Mouse (Mus musculus): ENCODE measurements at regions not wholly inside any gene's neighbourhood (a gene's known extent, or its start where the extent isn't known, plus 50 kb on each side); places are given as distances from the start of the nearest gene placed in this dataset.

- DNase-seq (ENCODE audit: low spot score) = no peak
Measured at GRCm38 (mm10) chr12:52368034-52368433, 135.7 kb upstream of the Arhgap5 start.

- DNase-seq (ENCODE audit: low spot score) = no peak
Measured at GRCm38 (mm10) chr12:52368466-52368865, 135.3 kb upstream of the Arhgap5 start.

- DNase-seq (ENCODE audit: low spot score) = no peak
Measured at GRCm38 (mm10) chr12:52370153-52370710, 133.5 kb upstream of the Arhgap5 start.

- no peak for DNase-seq (ENCODE audit: low spot score)
Measured at GRCm38 (mm10) chr12:52375116-52375515, 128.7 kb upstream of the Arhgap5 start.

DNA sequence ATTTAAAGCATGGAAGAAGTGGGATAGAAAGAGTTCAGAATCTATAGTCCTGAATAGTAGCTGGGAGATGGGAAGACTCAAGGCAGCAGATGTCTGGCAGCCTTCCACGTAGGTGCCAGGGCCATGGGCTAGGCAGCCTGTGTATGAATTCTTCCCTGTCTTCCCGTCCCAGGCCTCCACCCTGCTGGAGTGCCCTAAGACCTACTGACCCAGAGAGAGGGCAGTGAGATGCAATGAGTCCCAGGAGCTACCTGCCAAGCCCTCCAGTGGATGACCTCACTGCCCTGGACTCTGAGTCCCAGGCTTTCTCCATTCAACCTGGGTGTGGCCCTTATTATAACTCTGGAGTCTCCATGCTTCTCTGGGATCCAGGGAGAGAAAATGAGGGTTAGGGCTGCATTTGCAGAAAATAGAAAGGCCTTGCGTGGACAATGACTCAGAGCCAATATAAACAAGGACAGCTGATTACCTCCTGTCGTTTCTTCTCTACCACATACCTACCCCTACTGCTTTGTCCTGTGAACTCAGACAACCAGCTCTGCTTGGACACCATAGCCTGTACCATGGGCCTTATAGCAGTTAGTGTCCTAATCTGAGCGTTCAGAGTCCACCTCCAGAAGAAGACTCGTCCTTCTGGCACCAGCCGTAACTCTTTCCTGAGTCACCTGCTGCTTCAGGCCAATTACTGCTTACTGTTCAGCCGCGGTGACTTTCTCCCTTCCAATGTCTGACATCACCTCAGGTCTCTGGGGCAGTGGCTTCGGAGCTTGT is 126.9 kb upstream of the Arhgap5 start:
- no peak for DNase-seq (ENCODE audit: low spot score)

DNA sequence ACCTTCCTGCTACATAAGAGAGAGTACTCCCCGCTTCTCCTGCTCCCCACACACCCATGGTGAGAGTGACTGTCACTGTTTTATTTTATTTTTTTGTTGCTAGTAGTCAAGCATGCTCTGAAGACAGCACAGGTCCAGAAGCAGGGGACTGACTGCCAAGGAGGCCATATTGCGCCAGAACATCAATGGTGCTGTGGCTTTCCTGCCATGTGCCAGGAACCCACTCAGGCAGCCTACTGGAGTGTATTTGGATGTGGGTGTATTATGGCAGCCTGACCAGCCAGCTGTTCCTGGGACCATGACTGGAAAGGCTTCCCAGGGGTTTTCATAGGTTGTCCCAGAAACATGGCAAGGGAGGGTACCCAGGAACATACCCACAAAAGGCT is 126.3 kb upstream of the Arhgap5 start:
- no peak for DNase-seq (ENCODE audit: low spot score)

- DNase-seq (ENCODE audit: low spot score) = no peak
Measured at GRCm38 (mm10) chr12:52379245-52379644, 124.5 kb upstream of the Arhgap5 start.

DNA sequence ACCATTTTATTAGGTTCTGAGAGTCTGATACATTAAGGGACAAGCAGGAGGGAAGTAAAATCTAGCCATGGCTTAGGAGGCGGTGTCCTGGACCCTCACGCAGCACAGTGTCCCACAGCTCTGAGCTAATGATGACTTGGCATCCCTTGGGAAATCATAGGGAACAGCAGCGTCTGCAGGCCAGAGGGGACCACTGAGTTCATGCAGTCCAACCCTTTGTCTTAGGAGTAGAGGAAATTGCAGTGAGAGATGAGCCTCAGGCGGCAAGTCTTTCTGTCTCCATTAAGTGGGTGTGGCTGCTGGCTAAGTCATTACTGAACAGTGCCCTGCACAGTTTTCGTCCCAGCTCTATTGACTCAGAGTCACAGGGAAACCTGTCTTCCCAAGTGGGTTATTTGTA is 123.8 kb upstream of the Arhgap5 start:
- DNase-seq (ENCODE audit: low spot score) = no peak

DNA sequence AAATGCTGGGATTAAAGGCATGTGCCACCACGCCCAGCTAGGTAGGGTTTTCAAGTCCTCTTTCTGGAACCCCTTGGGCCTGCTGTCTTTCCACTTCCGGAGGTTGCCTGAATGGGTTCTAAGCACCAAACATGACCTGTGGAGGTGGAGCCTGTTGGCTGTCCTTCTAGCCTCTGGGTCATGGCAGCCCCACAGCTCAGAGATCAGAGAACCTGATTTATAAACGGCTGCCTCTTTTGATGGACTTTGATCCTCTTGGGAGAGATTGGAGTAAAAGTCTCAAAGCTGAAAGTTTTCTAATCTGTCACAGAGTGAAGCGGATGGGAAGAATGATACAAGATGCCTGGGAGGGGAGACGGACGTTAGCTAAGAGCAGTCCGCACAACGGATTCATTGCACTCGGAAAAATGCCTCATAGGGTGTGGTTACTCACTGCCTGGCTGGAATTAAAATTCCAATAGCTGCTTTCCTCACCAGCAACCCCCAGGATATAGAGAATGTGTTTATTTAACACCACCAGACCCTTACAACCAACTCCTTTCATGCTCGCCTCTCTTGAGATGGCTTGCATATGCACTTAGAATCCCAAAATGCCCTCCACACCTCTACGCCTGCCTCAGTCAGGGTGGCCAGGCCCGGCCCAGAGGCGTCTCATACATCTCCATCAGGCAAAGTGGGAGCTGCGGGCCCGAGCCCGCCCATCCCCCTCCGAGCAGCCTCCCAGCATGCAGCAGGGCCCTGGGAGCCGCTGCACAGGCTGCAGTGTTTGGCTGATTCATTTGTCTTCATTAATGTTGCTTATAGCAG is 122.4 kb upstream of the Arhgap5 start:
- DNase-seq (ENCODE audit: low spot score) = no peak

- no peak for DNase-seq (ENCODE audit: low spot score)
Measured at GRCm38 (mm10) chr12:52381968-52382325, 121.8 kb upstream of the Arhgap5 start.

DNA sequence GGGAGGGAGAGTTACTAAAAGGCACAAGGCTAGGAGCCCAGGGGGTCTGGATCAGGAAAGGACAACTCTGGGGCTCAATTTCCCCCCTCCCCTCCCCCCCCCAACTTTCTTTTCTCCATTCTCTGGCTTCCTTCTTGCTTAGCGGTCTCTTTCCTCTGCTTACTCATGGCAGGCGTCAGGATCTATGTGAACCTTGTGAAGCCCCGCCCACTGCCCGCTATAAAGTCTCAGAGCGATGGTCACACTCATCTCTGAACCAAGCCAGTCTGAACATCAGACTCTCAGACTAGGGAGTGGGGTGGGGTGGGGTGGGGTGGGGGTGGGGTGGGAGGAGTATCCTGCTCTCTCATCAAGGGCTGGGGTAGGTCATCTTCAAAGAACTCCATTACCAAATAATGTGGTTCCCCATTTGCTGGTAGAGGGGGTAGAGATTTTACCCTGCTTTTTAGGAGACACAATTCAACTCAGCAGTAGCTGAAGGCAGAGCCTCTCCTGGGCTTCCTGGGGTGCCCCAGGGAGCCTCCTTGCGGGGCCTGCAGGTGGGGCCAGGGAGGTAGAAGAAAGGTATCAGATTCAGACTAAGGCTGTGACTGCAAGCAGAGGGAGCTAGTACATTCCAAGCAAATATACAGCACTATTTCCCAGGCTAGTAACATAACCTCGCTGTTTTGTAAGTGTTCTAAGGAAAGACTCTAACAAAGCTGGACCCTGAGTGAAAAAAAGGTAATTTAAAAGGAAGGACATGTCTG is 120.8 kb upstream of the Arhgap5 start:
- no peak for DNase-seq (ENCODE audit: low spot score)

GRCm38 (mm10) chr12:52389552-52389951 is 114.2 kb upstream of the Arhgap5 start:
- DNase-seq (ENCODE audit: low spot score) = no peak

GRCm38 (mm10) chr12:52390242-52390641 is 113.5 kb upstream of the Arhgap5 start:
- no peak for DNase-seq (ENCODE audit: low spot score)

DNA sequence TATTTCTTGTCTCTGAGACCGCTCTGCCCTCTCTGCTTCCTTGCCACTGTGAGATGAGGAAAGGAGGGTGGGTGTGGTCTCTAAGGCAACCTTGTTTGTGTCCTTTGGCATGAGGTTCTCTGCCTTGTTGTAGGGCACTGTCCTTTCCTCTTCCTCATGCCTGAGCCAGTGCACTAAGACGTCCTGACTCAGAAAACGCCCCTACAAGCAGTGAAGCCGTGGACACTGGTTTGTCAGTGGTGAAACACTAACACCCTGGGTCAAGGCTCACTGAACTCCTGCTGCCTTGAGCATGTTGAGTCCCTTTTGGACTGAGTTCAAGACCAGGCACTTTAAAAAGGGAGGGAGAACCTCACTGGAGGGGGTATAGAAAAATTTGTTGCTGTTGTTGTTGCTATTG is 111.1 kb upstream of the Arhgap5 start:
- DNase-seq (ENCODE audit: low spot score) = peak; percentile 12

DNA sequence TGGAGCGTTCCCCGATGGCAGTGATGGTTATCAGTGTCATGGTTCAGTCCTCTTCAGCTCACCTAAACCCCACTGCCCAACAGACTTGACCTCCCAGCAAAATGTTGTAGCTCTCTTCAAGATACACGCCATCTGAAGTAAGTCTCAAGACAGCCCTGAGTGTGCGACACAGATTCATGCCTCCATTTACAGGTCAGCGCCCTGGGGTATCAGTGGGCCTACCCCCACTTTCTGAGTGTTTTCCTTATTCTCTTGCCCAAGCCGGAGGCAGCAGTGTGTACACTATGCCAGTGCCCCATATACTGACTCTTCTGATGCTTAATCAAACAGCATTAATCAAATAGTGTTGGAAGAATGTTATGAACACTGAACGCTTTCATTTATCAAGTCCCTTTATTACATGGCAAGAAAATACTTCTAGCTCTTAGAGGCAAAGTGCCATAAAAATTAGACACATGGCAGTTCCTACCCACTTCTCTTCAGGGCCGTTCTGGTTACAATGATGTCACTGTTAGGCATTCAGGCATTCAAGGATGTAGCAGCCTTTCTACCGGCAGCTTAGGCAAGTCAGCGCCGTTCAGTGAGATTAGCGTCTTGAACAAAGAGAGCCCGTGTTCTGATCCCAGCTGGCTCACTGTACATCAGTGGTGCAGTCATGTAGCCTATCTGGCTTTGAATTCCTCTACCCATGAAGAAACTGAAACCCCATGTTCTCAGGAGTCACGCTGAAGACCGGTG is 109.6 kb upstream of the Arhgap5 start:
- DNase-seq (ENCODE audit: low spot score) = no peak

DNA sequence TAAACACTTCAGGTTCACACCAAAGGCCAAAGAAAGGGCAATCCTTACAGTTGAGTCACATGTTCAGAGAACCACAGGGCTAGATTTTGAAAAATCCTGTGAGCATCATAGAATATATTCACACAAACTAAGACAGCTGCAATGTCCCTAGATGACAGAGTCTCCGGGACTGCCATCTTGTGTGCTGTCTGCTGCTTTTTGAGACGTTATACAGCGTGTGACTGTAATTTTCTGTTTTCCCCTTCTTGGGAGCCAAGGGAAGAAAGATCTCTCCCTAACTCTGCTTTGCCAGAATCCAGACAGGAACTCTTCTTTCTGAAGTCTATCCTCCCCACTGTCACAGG is 109.1 kb upstream of the Arhgap5 start:
- DNase-seq (ENCODE audit: low spot score) = no peak

DNA sequence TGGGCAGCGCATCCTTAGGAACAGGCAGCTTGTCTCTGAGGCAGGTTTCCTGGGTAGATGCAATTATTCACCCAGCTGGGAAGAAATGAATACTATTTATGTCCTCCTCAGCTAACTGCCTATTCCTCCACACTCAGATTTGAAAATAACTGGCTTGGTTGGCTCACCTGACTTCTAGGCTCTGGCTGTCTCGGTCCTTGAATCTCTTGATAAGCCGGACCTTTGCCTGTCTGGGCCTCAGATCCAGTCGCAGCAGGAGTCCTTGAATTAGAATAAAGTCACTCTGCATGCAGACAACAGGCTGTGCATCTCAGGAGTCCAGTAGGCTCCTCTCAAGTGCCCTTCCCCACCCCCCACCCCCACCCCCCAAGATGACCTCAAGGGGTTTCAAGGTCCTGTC is 108.7 kb upstream of the Arhgap5 start:
- DNase-seq (ENCODE audit: low spot score) = no peak

DNA sequence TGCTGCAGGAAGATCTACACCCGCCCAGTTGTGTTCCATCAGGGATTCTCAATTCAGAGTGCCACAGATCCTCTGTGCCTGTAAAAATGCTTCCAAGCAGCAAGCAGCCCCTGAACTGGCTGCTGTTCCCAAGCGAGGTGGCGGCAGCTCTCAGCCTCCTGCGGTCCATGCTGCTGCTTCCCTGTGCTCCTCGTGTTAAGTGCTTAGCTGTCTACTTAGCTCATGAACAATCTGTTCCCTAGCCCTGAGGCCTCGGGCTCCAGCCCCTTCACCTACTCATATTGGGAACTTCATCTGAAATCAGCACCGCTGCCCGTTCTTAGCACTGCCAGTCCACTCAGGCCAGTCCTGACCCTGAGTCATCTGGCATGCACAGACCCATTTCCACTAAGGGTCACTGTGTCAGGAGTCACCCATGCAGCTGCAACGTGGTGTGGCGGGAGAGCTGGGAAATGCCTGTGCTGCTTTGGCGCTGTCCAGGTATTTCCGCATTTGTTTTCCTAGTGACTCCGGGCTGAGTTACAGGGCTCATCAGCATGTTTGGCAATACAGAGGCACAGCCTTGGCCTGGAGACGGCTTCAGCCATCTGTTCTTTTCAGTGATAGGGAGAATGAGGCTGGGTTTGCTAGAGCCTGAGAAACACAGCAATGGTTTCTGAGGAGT is 107.5 kb upstream of the Arhgap5 start:
- DNase-seq (ENCODE audit: low spot score) = peak; percentile 40

DNA sequence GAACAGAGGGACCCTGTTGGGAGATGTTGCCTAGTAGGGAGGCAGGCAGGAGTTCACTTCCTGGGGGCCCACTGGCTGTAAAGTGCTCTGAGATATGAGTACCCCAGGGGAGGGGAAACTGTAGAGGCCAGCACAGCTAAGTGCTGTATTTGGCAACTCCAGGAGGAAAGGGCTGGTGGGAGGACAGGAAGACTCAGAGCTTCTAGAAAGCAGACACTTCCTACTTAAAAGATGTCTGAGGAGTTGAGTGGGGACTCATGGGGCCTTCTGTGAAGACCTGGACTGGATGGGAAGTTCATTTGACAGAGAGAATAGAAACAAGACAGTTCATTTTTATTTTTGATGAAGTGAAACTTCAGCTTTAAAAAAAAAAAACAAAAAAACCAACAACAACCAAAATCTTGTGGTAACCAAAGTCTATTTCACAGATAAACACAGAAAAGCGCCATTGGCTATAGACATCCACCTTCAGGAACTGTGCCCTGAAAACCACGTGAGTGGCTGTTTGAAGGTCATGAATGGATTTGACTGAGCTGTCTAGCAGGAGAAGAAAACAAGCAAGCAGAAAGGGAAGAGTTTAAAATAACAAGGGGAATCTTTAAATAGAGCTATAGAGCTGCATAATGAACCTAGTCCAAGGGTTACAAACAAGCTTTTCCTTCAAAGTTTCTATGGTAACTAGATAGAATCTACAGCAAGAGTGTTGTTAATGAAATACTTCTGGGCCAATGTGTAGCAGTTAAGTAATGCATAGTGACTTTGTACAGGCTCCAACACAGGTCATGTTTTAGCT is 105.9 kb upstream of the Arhgap5 start:
- no peak for DNase-seq (ENCODE audit: low spot score)

- no peak for DNase-seq (ENCODE audit: low spot score)
Measured at GRCm38 (mm10) chr12:52398511-52398975, 105.2 kb upstream of the Arhgap5 start.
